Mouse (Mus musculus): Measurements from ENCODE around the gene Lyrm9. TPM values are rescaled to one million over a fixed set of nuclear protein-coding genes. Genes with fewer than 3 reads are reported as not detected.
A peak's percentile ranks its signal among the peaks of the same experiment; 100 is the strongest.
"Not testable (repeated sequence)": the region's sequence is repeated elsewhere in the genome, so short reads cannot be mapped to it uniquely, and the experiment has no call there.

The Lyrm9 gene
- polyA plus RNA-seq, 1 experiment from 2014 or later: 17.3 TPM

GRCm38 (mm10) chr11:78863898-78864297 is 37.5 kb downstream of the Lyrm9 start:
- Histone ChIP-seq H3K9ac (no peak overlapping the region), H3K4me3 (no peak overlapping the region), H3K27ac (no peak overlapping the region), H3K9me3 (no peaks in the 10 kb centered on the region), H3K27me3 (no peaks in the 10 kb centered on the region), H3K4me1 (no peaks in the 10 kb centered on the region), H3K4me2 (no peak overlapping the region), H3K36me3 (no peaks in the 10 kb centered on the region)
- ATAC-seq (ENCODE audit: insufficient number of reproducible peaks, low FRiP score, low TSS enrichment, low read depth): no peak
- WGBS: 93% methylated on average over 4 of the region's 4 CpGs

- H3K27ac ChIP-seq: no peak overlapping the region
- WGBS: 66% methylated on average over 5 of the region's 5 CpGs
Observed at GRCm38 (mm10) chr11:78864567-78865278, 38.3 kb downstream of the Lyrm9 start.

GRCm38 (mm10) chr11:78865314-78865713 is 38.9 kb downstream of the Lyrm9 start:
- Histone ChIP-seq H3K36me3 (no peaks in the 10 kb centered on the region), H3K4me3 (no peak overlapping the region), H3K4me2 (no peak overlapping the region), H3K9me3 (no peaks in the 10 kb centered on the region), H3K27me3 (no peaks in the 10 kb centered on the region), H3K4me1 (no peaks in the 10 kb centered on the region), H3K27ac (no peak overlapping the region), H3K9ac (no peak overlapping the region)
- ATAC-seq (ENCODE audit: insufficient number of reproducible peaks, low FRiP score, low TSS enrichment, low read depth): no peak
- 73% methylated on average over 2 of the region's 2 CpGs for WGBS

More at GRCm38 (mm10) chr11:78864567-78865278, 38.3 kb downstream of the Lyrm9 start:
- ATAC-seq (ENCODE audit: insufficient number of reproducible peaks, low FRiP score, low TSS enrichment, low read depth): no peak
- no peak overlapping the region for H3K4me2 ChIP-seq
- no peak overlapping the region for H3K9ac ChIP-seq
- H3K4me1 ChIP-seq: no peaks in the 10 kb centered on the region
- H3K9me3 ChIP-seq: no peaks in the 10 kb centered on the region
- no peaks in the 10 kb centered on the region for H3K36me3 ChIP-seq
- H3K4me3 ChIP-seq: no peak overlapping the region
- H3K27me3 ChIP-seq: no peaks in the 10 kb centered on the region

GRCm38 (mm10) chr11:78866486-78866885 is 40.1 kb downstream of the Lyrm9 start:
- no peak overlapping the region for H3K4me3 ChIP-seq
- no peaks in the 10 kb centered on the region for H3K9me3 ChIP-seq
- ATAC-seq (ENCODE audit: insufficient number of reproducible peaks, low FRiP score, low TSS enrichment, low read depth): no peak
- H3K9ac ChIP-seq: no peak overlapping the region
- WGBS: 52% methylated on average over 3 of the region's 3 CpGs
- H3K4me1 ChIP-seq: no peaks in the 10 kb centered on the region
- no peak overlapping the region for H3K4me2 ChIP-seq
- no peaks in the 10 kb centered on the region for H3K27me3 ChIP-seq
- H3K27ac ChIP-seq: no peak overlapping the region
- no peaks in the 10 kb centered on the region for H3K36me3 ChIP-seq

- no peaks in the 10 kb centered on the region for H3K27me3 ChIP-seq
- no peaks in the 10 kb centered on the region for H3K36me3 ChIP-seq
- no peaks in the 10 kb centered on the region for H3K4me1 ChIP-seq
- no peak overlapping the region for H3K4me3 ChIP-seq
- 50% methylated on average over 3 of the region's 3 CpGs for WGBS
- ATAC-seq (ENCODE audit: insufficient number of reproducible peaks, low FRiP score, low TSS enrichment, low read depth): no peak
- H3K27ac ChIP-seq: no peak overlapping the region
- no peak overlapping the region for H3K9ac ChIP-seq
- H3K9me3 ChIP-seq: no peaks in the 10 kb centered on the region
- no peak overlapping the region for H3K4me2 ChIP-seq
Observed at GRCm38 (mm10) chr11:78867696-78868095, 41.3 kb downstream of the Lyrm9 start.

- 95% methylated on average over 8 of the region's 8 CpGs for WGBS
- H3K27ac ChIP-seq; H3K9me3 ChIP-seq; H3K27me3 ChIP-seq; H3K4me1 ChIP-seq; H3K36me3 ChIP-seq; H3K9ac ChIP-seq; H3K4me3 ChIP-seq; H3K4me2 ChIP-seq; ATAC-seq (ENCODE audit: insufficient number of reproducible peaks, low FRiP score, low TSS enrichment, low read depth): not testable (repeated sequence)
Observed at GRCm38 (mm10) chr11:78869205-78869604, 42.8 kb downstream of the Lyrm9 start.

GRCm38 (mm10) chr11:78870891-78871290 is 44.5 kb downstream of the Lyrm9 start:
- H3K9ac ChIP-seq: no peak overlapping the region
- H3K36me3 ChIP-seq: no peaks in the 10 kb centered on the region
- no peaks in the 10 kb centered on the region for H3K4me1 ChIP-seq
- WGBS: 85% methylated on average over 4 of the region's 4 CpGs
- H3K4me2 ChIP-seq: no peak overlapping the region
- no peak for ATAC-seq (ENCODE audit: insufficient number of reproducible peaks, low FRiP score, low TSS enrichment, low read depth)
- no peaks in the 10 kb centered on the region for H3K9me3 ChIP-seq
- H3K4me3 ChIP-seq: no peak overlapping the region
- no peaks in the 10 kb centered on the region for H3K27me3 ChIP-seq
- no peak overlapping the region for H3K27ac ChIP-seq

- ATAC-seq (ENCODE audit: insufficient number of reproducible peaks, low FRiP score, low TSS enrichment, low read depth): no peak
- H3K9me3 ChIP-seq: no peaks in the 10 kb centered on the region
- no peaks in the 10 kb centered on the region for H3K27me3 ChIP-seq
- no peak overlapping the region for H3K27ac ChIP-seq
- H3K36me3 ChIP-seq: no peaks in the 10 kb centered on the region
- no peak overlapping the region for H3K4me3 ChIP-seq
- no peak overlapping the region for H3K4me2 ChIP-seq
- H3K9ac ChIP-seq: no peak overlapping the region
- H3K4me1 ChIP-seq: no peaks in the 10 kb centered on the region
- WGBS: 43% methylated on average over 2 of the region's 2 CpGs
Observed at GRCm38 (mm10) chr11:78872782-78873181, 46.4 kb downstream of the Lyrm9 start.

GRCm38 (mm10) chr11:78879727-78880126 is 53.3 kb downstream of the Lyrm9 start:
- H3K27me3 ChIP-seq: no peaks in the 10 kb centered on the region
- no peak overlapping the region for H3K9ac ChIP-seq
- ATAC-seq (ENCODE audit: insufficient number of reproducible peaks, low FRiP score, low TSS enrichment, low read depth): no peak
- no peaks in the 10 kb centered on the region for H3K9me3 ChIP-seq
- no peak overlapping the region for H3K4me3 ChIP-seq
- no peak overlapping the region for H3K27ac ChIP-seq
- H3K36me3 ChIP-seq: no peaks in the 10 kb centered on the region
- H3K4me2 ChIP-seq: no peak overlapping the region
- 90% methylated on average over 3 of the region's 3 CpGs for WGBS
- H3K4me1 ChIP-seq: no peaks in the 10 kb centered on the region

- H3K4me1 ChIP-seq: peaks cover 15% of the 10 kb centered on the region
- 50% methylated on average over 1 of the region's 1 CpGs for WGBS
- H3K27ac ChIP-seq: peak overlapping the region; percentile 74; the same call in 1 of the 2 replicates
- H3K4me2 ChIP-seq: no peak overlapping the region
- ATAC-seq (ENCODE audit: insufficient number of reproducible peaks, low FRiP score, low TSS enrichment, low read depth): no peak
- H3K27me3 ChIP-seq: no peaks in the 10 kb centered on the region
- H3K9ac ChIP-seq: no peak overlapping the region
- H3K36me3 ChIP-seq: no peaks in the 10 kb centered on the region
- H3K4me3 ChIP-seq: no peak overlapping the region
- H3K9me3 ChIP-seq: no peaks in the 10 kb centered on the region
Observed at GRCm38 (mm10) chr11:78886693-78887092, 60.3 kb downstream of the Lyrm9 start.

- Histone ChIP-seq H3K27ac (peak overlapping the region; percentile 74), H3K9ac (0 out of 2 replicates have a peak overlapping the region, but pooled peaks have one; percentile 20), H3K9me3 (no peaks in the 10 kb centered on the region), H3K27me3 (no peaks in the 10 kb centered on the region), H3K4me1 (peaks cover 15% of the 10 kb centered on the region), H3K36me3 (no peaks in the 10 kb centered on the region), H3K4me3 (no peak overlapping the region), H3K4me2 (0 out of 2 replicates have a peak overlapping the region, but pooled peaks have one; percentile 24)
- 24% methylated on average over 8 of the region's 9 CpGs for WGBS
- ATAC-seq (ENCODE audit: insufficient number of reproducible peaks, low FRiP score, low TSS enrichment, low read depth): peak; percentile 58
Observed at GRCm38 (mm10) chr11:78887102-78887971, 61.0 kb downstream of the Lyrm9 start.

GRCm38 (mm10) chr11:78889156-78889555 is 62.8 kb downstream of the Lyrm9 start:
- Histone ChIP-seq H3K4me3 (no peak overlapping the region), H3K27me3 (no peaks in the 10 kb centered on the region), H3K9me3 (no peaks in the 10 kb centered on the region), H3K9ac (no peak overlapping the region), H3K4me1 (peaks cover 15% of the 10 kb centered on the region), H3K36me3 (no peaks in the 10 kb centered on the region), H3K4me2 (no peak overlapping the region), H3K27ac (no peak overlapping the region)
- 88% methylated on average over 4 of the region's 4 CpGs for WGBS
- no peak for ATAC-seq (ENCODE audit: insufficient number of reproducible peaks, low FRiP score, low TSS enrichment, low read depth)

Data from limb, embryonic 15.5 days (tissue).